ENCODE assay signal across 8 mouse cellular contexts in genomic region chr4:130663810-130664401, GRCm38 (mm10). TPM values are rescaled to one million over a fixed set of nuclear protein-coding genes. Genes with fewer than 3 reads are reported as not detected.
DNase-seq lines count a peak whose midpoint lies in the region; ATAC-seq and TF ChIP-seq lines count a peak whose summit lies in the region.

No protein-coding gene starts in this region.

- no peaks in the 10 kb centered on the region for H3K27me3 ChIP-seq in C2C12 (ENCODE audit: control insufficient read depth, insufficient read depth, insufficient read length)
- no peaks in the 10 kb centered on the region for H3K27me3 ChIP-seq in heart, embryonic 15.5 days

- peaks cover 56% of the 10 kb centered on the region for H3K79me3 ChIP-seq in C2C12 (ENCODE audit: low read depth)

- DNase-seq in adrenal gland, postnatal 4 days (ENCODE audit: low spot score in 2 of 2), result peak; percentile 14 to 16
- peak; percentile 17 to 51 for DNase-seq in kidney, postnatal 36 days
- peak; percentile 57 for DNase-seq in lung, adult 2 months
- DNase-seq in ovary, postnatal 10 days (ENCODE audit: low spot score), result peak; percentile 41
- DNase-seq in thymus, postnatal 25 days, result peak; percentile 43

- H3K9ac ChIP-seq in heart, embryonic 15.5 days, result peak overlapping the region; percentile 98

- H3K4me1 ChIP-seq in heart, embryonic 15.5 days (replicated peaks), result peaks cover 32% of the 10 kb centered on the region
- peaks cover 11% of the 10 kb centered on the region for H3K4me1 ChIP-seq in lung, adult 2 months (ENCODE audit: control insufficient read depth, insufficient read depth, low read length)

- under 1% methylated on average over 22 of the region's 22 CpGs for WGBS in heart, embryonic 15.5 days
- under 1% methylated on average over 22 of the region's 22 CpGs for WGBS in lung, adult 2 months

- H3K4me3 ChIP-seq in C2C12 (ENCODE audit: insufficient read depth, poor library complexity, severe bottlenecking), result peak overlapping the region; percentile 74
- peak overlapping the region; percentile 93 for H3K4me3 ChIP-seq in heart, embryonic 15.5 days
- H3K4me3 ChIP-seq in lung, adult 2 months (replicated peaks; ENCODE audit: extremely low read depth, low read depth, low read length), result peak overlapping the region; percentile 69

- H3K79me2 ChIP-seq in C2C12 (ENCODE audit: control insufficient read depth, insufficient read depth), result peaks cover 58% of the 10 kb centered on the region

- peak overlapping the region; percentile 78 for H3ac ChIP-seq in C2C12 (ENCODE audit: control insufficient read depth, insufficient read length, low read depth)

- TF ChIP-seq CTCF in C2C12 (IDR thresholded peaks at IDR 0.05; ENCODE audit: control insufficient read depth, insufficient read depth, insufficient read length), result no peak
- no peak for TF ChIP-seq CTCF in lung, adult 2 months (IDR thresholded peaks at IDR 0.05; ENCODE audit: insufficient read depth, low read length)

- H3K27ac ChIP-seq in heart, embryonic 15.5 days, result peak overlapping the region; percentile 97

- ATAC-seq in erythroblast, adult 5-6 weeks (replicated peaks; ENCODE audit: low FRiP score, poor library complexity, severe bottlenecking), result peak; percentile 36
- no peak for ATAC-seq in heart, embryonic 15.5 days (replicated peaks; ENCODE audit: insufficient number of reproducible peaks, insufficient read depth, low FRiP score, low read depth)

- peak overlapping the region; percentile 67 for H3K4me2 ChIP-seq in heart, embryonic 15.5 days

- H3K9me3 ChIP-seq in heart, embryonic 15.5 days (replicated peaks), result no peaks in the 10 kb centered on the region

- H3K36me3 ChIP-seq in C2C12 (ENCODE audit: control insufficient read depth, insufficient read depth), result peaks cover 9% of the 10 kb centered on the region
- H3K36me3 ChIP-seq in heart, embryonic 15.5 days, result 0 out of 2 replicates have a peak, but pooled peaks cover 2% of the 10 kb centered on the region

- TF ChIP-seq POLR2A in lung, adult 2 months (IDR thresholded peaks at IDR 0.05; ENCODE audit: borderline replicate concordance, extremely low read depth, low read depth, low read length), result no peak

TF ChIP-seq in C2C12, 6 proteins besides CTCF, POLR2A, EP300 and RAD21:
- TF ChIP-seq FOSL1 (IDR thresholded peaks at IDR 0.05; ENCODE audit: insufficient read depth, low read length, poor library complexity, severe bottlenecking) (no peak), MYOD1 (IDR thresholded peaks at IDR 0.05; ENCODE audit: control insufficient read depth, insufficient read length, low read depth) (no peak), USF1 (IDR thresholded peaks at IDR 0.05; ENCODE audit: low read depth) (no peak), CEBPB (IDR thresholded peaks at IDR 0.05; ENCODE audit: low read depth) (no peak), MAX (IDR thresholded peaks at IDR 0.05) (no peak)

RNA-seq across cellular contexts. Expression of gene Pum1, which starts 0.8 kb away (rescaled TPM):
- polyA plus RNA-seq in C2C12 (2012; fragmentation: generic; extraction: Trizol), result 26.2 TPM
- total RNA-seq in adrenal gland, postnatal 4 days (2021), result 100 to 1,000 TPM in 1 of 2 experiments, 10 to 100 TPM in 1; 98.7 to 109 TPM
- 166 TPM in 2 replicates for total RNA-seq in erythroblast, adult 5-6 weeks (2015; ENCODE audit: low replicate concordance)
- total RNA-seq in erythroblast, adult 5-6 weeks (2017; ENCODE audit: low replicate concordance), result 245 and 256 TPM in 2 replicates
- polyA plus RNA-seq in heart, embryonic 15.5 days (2015; fragmentation: Nextera tagmentation; extraction: Ambion mirVana), result 46.8 and 57.9 TPM in 2 replicates
- 54.7 and 57.0 TPM in 2 replicates for polyA plus RNA-seq in lung, adult 2 months (2012; rRNA removed)
